Mouse (Mus musculus) lung, postnatal 0 days (tissue): ENCODE measurements around the gene Fndc3a. TPM values are rescaled to one million over a fixed set of nuclear protein-coding genes. Genes with fewer than 3 reads are reported as not detected.

Source experiments
- ATAC-seq: fragments of 200-750 bp; cut with Nextera tagmentation; 2 replicates; pipeline ENCODE4 v1.8.0; 2017; ENCODE audit warnings: moderate library complexity
- DNase-seq: peaks from one replicate; pipeline ENCODE4 v3.0.0-alpha.2; 2016; ENCODE audit warnings: low spot score
- H3K27ac ChIP-seq: fragments of 300-500 bp; sonication (generic); 2 replicates; pipeline ENCODE4 v1.5.1; 2014; ENCODE audit warnings: antibody characterized with exemption, mild to moderate bottlenecking, low read length, mixed read lengths
- H3K27me3 ChIP-seq: fragments of 300-500 bp; sonication (generic); replicated peaks from 2 replicates; pipeline ENCODE4 v1.6.1; 2014; ENCODE audit warnings: low read length, mixed read lengths; ENCODE audit not compliant: insufficient read depth
- H3K36me3 ChIP-seq: fragments of 300-500 bp; sonication (generic); 2 replicates; pipeline ENCODE4 v1.6.1; 2014; ENCODE audit warnings: low read length, mixed read lengths; ENCODE audit not compliant: insufficient read depth
- H3K4me1 ChIP-seq: fragments of 300-500 bp; sonication (generic); 2 replicates; pipeline ENCODE4 v1.6.1; 2014; ENCODE audit warnings: antibody characterized with exemption, low read depth, low read length, mixed read lengths; ENCODE audit not compliant: insufficient read depth
- H3K4me2 ChIP-seq: fragments of 300-500 bp; sonication (generic); replicated peaks from 2 replicates; pipeline ENCODE4 v1.6.1; 2014; ENCODE audit warnings: low read depth, mild to moderate bottlenecking, low read length, moderate library complexity, mixed read lengths
- H3K4me3 ChIP-seq: fragments of 300-500 bp; sonication (generic); 2 replicates; pipeline ENCODE4 v1.5.1; 2014; ENCODE audit warnings: low read depth, low read length
- H3K9ac ChIP-seq: fragments of 300-500 bp; sonication (generic); replicated peaks from 2 replicates; pipeline ENCODE4 v1.6.1; 2014; ENCODE audit warnings: low read depth, mild to moderate bottlenecking
- H3K9me3 ChIP-seq: fragments of 300-500 bp; sonication (generic); 2 replicates; pipeline ENCODE4 v1.6.1; 2016; ENCODE audit warnings: low read length, mixed read lengths
- CTCF ChIP-seq: IDR thresholded peaks from 2 replicates; pipeline ENCODE4 v1.5.1; 2016; ENCODE audit warnings: antibody characterized with exemption, mild to moderate bottlenecking
- EP300 ChIP-seq: IDR thresholded peaks from 2 replicates; pipeline ENCODE4 v1.6.1; 2016; ENCODE audit warnings: antibody characterized with exemption, mild to moderate bottlenecking, control low read depth
- WGBS: fragments of 180-500 bp; shearing (Covaris S2); extraction: QIAGEN DNeasy Blood & Tissue Kit; methylation state at CpG from one replicate; pipeline ENCODE4 v1.1.7; 2014; 5-methylcytosine and 5-hydroxymethylcytosine counted together
- polyA plus RNA-seq: library from polyadenylated mRNA; unstranded; fragments of >200 nt; fragmentation: Nextera tagmentation; extraction: Ambion mirVana; gene quantifications from 2 replicates; pipeline ENCODE4 v1.2.1, GENCODE M21; 2015

The Fndc3a gene
- polyA plus RNA-seq, 1 experiment from 2014 or later = 40.2 TPM

GRCm38 (mm10) chr14:72601381-72602305, 108.2 kb downstream of the Fndc3a start:
- Histone ChIP-seq H3K4me3 (peak overlapping the region; percentile 45; the same call in 1 of the 2 replicates), H3K4me2 (peak overlapping the region; percentile 50), H3K36me3 (no peaks in the 10 kb centered on the region), H3K9me3 (no peaks in the 10 kb centered on the region), H3K27ac (no peak overlapping the region), H3K4me1 (peaks cover 8% of the 10 kb centered on the region; the same call in 1 of the 2 replicates), H3K27me3 (no peaks in the 10 kb centered on the region), H3K9ac (no peak overlapping the region; the same call in 1 of the 2 replicates)
- DNase-seq (no peak), ATAC-seq (no peak)
- TF ChIP-seq CTCF (no peak), EP300 (no peak)
- WGBS = 46% methylated on average over 5 of the region's 5 CpGs

GRCm38 (mm10) chr14:72600375-72600774, 109.4 kb downstream of the Fndc3a start:
- no peaks in the 10 kb centered on the region for H3K27me3 ChIP-seq
- no peak overlapping the region for H3K9ac ChIP-seq
- no peak overlapping the region for H3K27ac ChIP-seq
- ATAC-seq = no peak
- no peak for DNase-seq
- 83% methylated on average over 6 of the region's 6 CpGs for WGBS
- H3K4me3 ChIP-seq = no peak overlapping the region
- no peaks in the 10 kb centered on the region for H3K36me3 ChIP-seq
- no peaks in the 10 kb centered on the region for H3K9me3 ChIP-seq
- H3K4me1 ChIP-seq = peaks cover 8% of the 10 kb centered on the region; the same call in 1 of the 2 replicates
- no peak for TF ChIP-seq EP300
- TF ChIP-seq CTCF = no peak
- H3K4me2 ChIP-seq = no peak overlapping the region

GRCm38 (mm10) chr14:72598976-72599740, 110.6 kb downstream of the Fndc3a start:
- no peak overlapping the region for H3K4me2 ChIP-seq
- H3K4me3 ChIP-seq = no peak overlapping the region
- no peaks in the 10 kb centered on the region for H3K27me3 ChIP-seq
- H3K9ac ChIP-seq = no peak overlapping the region
- H3K36me3 ChIP-seq = no peaks in the 10 kb centered on the region
- TF ChIP-seq CTCF (no peak), EP300 (no peak)
- H3K9me3 ChIP-seq = no peaks in the 10 kb centered on the region
- peaks cover 8% of the 10 kb centered on the region; the same call in 1 of the 2 replicates for H3K4me1 ChIP-seq
- no peak for DNase-seq
- WGBS = 88% methylated on average over 7 of the region's 7 CpGs
- no peak overlapping the region for H3K27ac ChIP-seq
- ATAC-seq = no peak

- H3K4me1 ChIP-seq = no peaks in the 10 kb centered on the region
- 91% methylated on average over 7 of the region's 7 CpGs for WGBS
Observed at GRCm38 (mm10) chr14:72594191-72594590, 115.6 kb downstream of the Fndc3a start.

GRCm38 (mm10) chr14:72589415-72589814, 120.4 kb downstream of the Fndc3a start:
- DNase-seq (no peak), ATAC-seq (no peak)
- no peak overlapping the region for H3K9ac ChIP-seq
- no peak overlapping the region for H3K4me3 ChIP-seq
- TF ChIP-seq CTCF (no peak), EP300 (no peak)
- no peaks in the 10 kb centered on the region for H3K27me3 ChIP-seq
- H3K27ac ChIP-seq = no peak overlapping the region
- 96% methylated on average over 4 of the region's 4 CpGs for WGBS
- H3K9me3 ChIP-seq = no peaks in the 10 kb centered on the region
- H3K4me2 ChIP-seq = no peak overlapping the region
- H3K36me3 ChIP-seq = no peaks in the 10 kb centered on the region; the same call in 1 of the 2 replicates
- no peaks in the 10 kb centered on the region for H3K4me1 ChIP-seq

More at GRCm38 (mm10) chr14:72594191-72594590, 115.6 kb downstream of the Fndc3a start:
- H3K27ac ChIP-seq = no peak overlapping the region
- no peaks in the 10 kb centered on the region for H3K9me3 ChIP-seq
- H3K9ac ChIP-seq = no peak overlapping the region
- TF ChIP-seq EP300 = no peak
- TF ChIP-seq CTCF = no peak
- H3K36me3 ChIP-seq = no peaks in the 10 kb centered on the region; the same call in 1 of the 2 replicates
- no peaks in the 10 kb centered on the region for H3K27me3 ChIP-seq
- ATAC-seq (no peak), DNase-seq (no peak)
- H3K4me2 ChIP-seq = no peak overlapping the region
- H3K4me3 ChIP-seq = no peak overlapping the region

GRCm38 (mm10) chr14:72582979-72583378, 126.8 kb downstream of the Fndc3a start:
- no peak for ATAC-seq
- H3K36me3 ChIP-seq = no peaks in the 10 kb centered on the region
- H3K4me2 ChIP-seq = no peak overlapping the region
- H3K27ac ChIP-seq = no peak overlapping the region
- H3K4me1 ChIP-seq = no peaks in the 10 kb centered on the region
- WGBS = 90% methylated on average over 6 of the region's 6 CpGs
- no peaks in the 10 kb centered on the region for H3K27me3 ChIP-seq
- TF ChIP-seq EP300 = no peak
- no peak for TF ChIP-seq CTCF
- no peak overlapping the region for H3K4me3 ChIP-seq
- no peaks in the 10 kb centered on the region for H3K9me3 ChIP-seq
- H3K9ac ChIP-seq = no peak overlapping the region
- no peak for DNase-seq
